Mouse (Mus musculus) limb, embryonic 12.5 days (tissue): ENCODE results near the gene Emcn. TPM values are rescaled to one million over a fixed set of nuclear protein-coding genes. Genes with fewer than 3 reads are reported as not detected.

Source experiments
- ATAC-seq: fragments of 200-750 bp; cut with Nextera tagmentation; 2 replicates; pipeline ENCODE4 v1.8.0; 2017; ENCODE audit warnings: low read depth, moderate TSS enrichment; ENCODE audit not compliant: insufficient number of reproducible peaks, insufficient read depth, low FRiP score, low TSS enrichment
- H3K27ac ChIP-seq: fragments of 300-500 bp; sonication (generic); 2 replicates; pipeline ENCODE4 v1.5.1; 2016; ENCODE audit warnings: mild to moderate bottlenecking, moderate library complexity
- H3K27me3 ChIP-seq: fragments of 300-500 bp; sonication (generic); 2 replicates; pipeline ENCODE4 v1.6.1; 2016; ENCODE audit warnings: mild to moderate bottlenecking, moderate library complexity
- H3K36me3 ChIP-seq: fragments of 300-500 bp; sonication (generic); 2 replicates; pipeline ENCODE4 v1.6.1; 2016; ENCODE audit warnings: mild to moderate bottlenecking, moderate library complexity
- H3K4me1 ChIP-seq: fragments of 300-500 bp; sonication (generic); replicated peaks from 2 replicates; pipeline ENCODE4 v1.6.1; 2016
- H3K4me2 ChIP-seq: fragments of 300-500 bp; sonication (generic); 2 replicates; pipeline ENCODE4 v1.6.1; 2016; ENCODE audit warnings: mild to moderate bottlenecking, moderate library complexity
- H3K4me3 ChIP-seq: fragments of 300-500 bp; sonication (generic); replicated peaks from 2 replicates; pipeline ENCODE4 v1.5.1; 2016; ENCODE audit warnings: mild to moderate bottlenecking
- H3K9ac ChIP-seq: fragments of 300-500 bp; sonication (generic); replicated peaks from 2 replicates; pipeline ENCODE4 v1.6.1; 2016; ENCODE audit warnings: mild to moderate bottlenecking, moderate library complexity
- H3K9me3 ChIP-seq: fragments of 300-500 bp; sonication (generic); 2 replicates; pipeline ENCODE4 v1.6.1; 2016; ENCODE audit warnings: mild to moderate bottlenecking, moderate library complexity
- WGBS: fragments of 180-500 bp; shearing (Covaris S2); methylation state at CpG from one replicate; pipeline ENCODE4 v1.1.7; 2016; 5-methylcytosine and 5-hydroxymethylcytosine counted together
- polyA plus RNA-seq: library from polyadenylated mRNA; unstranded; fragments of >200 nt; fragmentation: Nextera tagmentation; extraction: Ambion mirVana; gene quantifications from 2 replicates; pipeline ENCODE4 v1.2.1, GENCODE M21; 2016

The Emcn gene
- 23.0 and 26.3 TPM in 2 replicates for polyA plus RNA-seq

GRCm38 (mm10) chr3:137340938-137341337 lies at the start of gene Emcn:
Gene Emcn (plus strand): TSS chr3:137341067.
- Histone ChIP-seq H3K27me3 (no peaks in the 10 kb centered on the region), H3K4me2 (no peak within 1 kb of the TSS), H3K9ac (no peak within 1 kb of the TSS), H3K27ac (no peak within 1 kb of the TSS), H3K4me1 (no peaks in the 10 kb centered on the region), H3K4me3 (no peak within 1 kb of the TSS), H3K9me3 (no peaks in the 10 kb centered on the region), H3K36me3 (no peaks in the 10 kb centered on the region)
- no peak for ATAC-seq
- WGBS = 69% methylated on average over 8 of the region's 8 CpGs

- no peak overlapping the region for H3K27ac ChIP-seq
- no peaks in the 10 kb centered on the region; the same call in 1 of the 2 replicates for H3K4me1 ChIP-seq
- no peak overlapping the region for H3K4me2 ChIP-seq
- 85% methylated on average over 6 of the region's 6 CpGs for WGBS
- no peak overlapping the region for H3K4me3 ChIP-seq
- H3K27me3 ChIP-seq = 0 out of 2 replicates have a peak, but pooled peaks cover 4% of the 10 kb centered on the region
- no peaks in the 10 kb centered on the region for H3K9me3 ChIP-seq
- no peak for ATAC-seq
- no peaks in the 10 kb centered on the region for H3K36me3 ChIP-seq
- no peak overlapping the region for H3K9ac ChIP-seq
Measured at GRCm38 (mm10) chr3:137293174-137293591, 47.7 kb upstream of the Emcn start.

DNA sequence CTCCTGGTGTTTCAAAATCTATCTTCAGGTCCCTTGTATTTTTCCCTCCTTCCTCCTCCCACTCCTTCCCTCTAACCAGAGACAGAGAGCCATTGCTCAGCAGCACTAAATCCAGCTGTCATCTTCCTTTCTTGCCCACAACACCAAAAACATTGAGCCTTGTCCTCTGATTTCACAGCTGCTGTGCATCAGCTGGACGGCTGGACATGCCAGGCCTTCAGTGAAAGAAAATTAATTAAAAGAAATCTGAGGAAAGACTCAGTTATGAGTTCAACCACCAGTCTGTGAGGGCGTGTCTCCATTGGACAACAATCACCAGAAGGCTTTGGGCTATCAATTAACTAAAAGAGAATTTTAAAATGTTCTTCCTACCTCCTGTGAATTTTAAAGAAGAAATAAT lies 42.6 kb upstream of the Emcn start:
- ATAC-seq = no peak
- no peak overlapping the region for H3K27ac ChIP-seq

DNA sequence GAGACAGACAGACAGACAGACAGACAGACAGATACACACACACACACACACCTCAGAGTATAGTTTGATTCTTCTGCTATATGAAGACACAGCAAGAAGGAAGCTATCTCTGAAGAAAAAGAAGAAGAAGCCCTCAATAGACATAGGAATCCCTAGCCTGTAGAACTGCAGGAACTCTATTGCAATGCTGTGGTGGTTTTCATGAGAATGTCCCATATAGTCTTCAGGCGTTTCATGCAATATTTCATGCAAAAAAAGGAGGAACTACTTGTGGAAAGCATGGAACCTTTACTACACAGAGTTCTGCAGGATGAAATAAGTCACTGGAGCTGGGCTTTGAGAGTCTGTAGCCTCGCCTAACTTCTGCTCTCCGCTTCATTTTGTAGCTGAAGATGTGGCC lies 40.7 kb upstream of the Emcn start:
- Histone ChIP-seq H3K4me2 (no peak overlapping the region), H3K27ac (no peak overlapping the region), H3K36me3 (no peaks in the 10 kb centered on the region), H3K9me3 (no peaks in the 10 kb centered on the region), H3K4me3 (no peak overlapping the region), H3K9ac (no peak overlapping the region), H3K27me3 (peaks cover 6% of the 10 kb centered on the region; the same call in 1 of the 2 replicates), H3K4me1 (no peaks in the 10 kb centered on the region)
- WGBS = 86% methylated on average over 3 of the region's 3 CpGs
- ATAC-seq = no peak

More for the DNA sequence above, 42.6 kb upstream of the Emcn start:
- Histone ChIP-seq H3K4me2 (no peak overlapping the region), H3K36me3 (no peaks in the 10 kb centered on the region), H3K4me1 (no peaks in the 10 kb centered on the region), H3K27me3 (peaks cover 8% of the 10 kb centered on the region; the same call in 1 of the 2 replicates), H3K4me3 (no peak overlapping the region), H3K9ac (no peak overlapping the region), H3K9me3 (no peaks in the 10 kb centered on the region)
- WGBS = 74% methylated on average over 2 of the region's 2 CpGs

DNA sequence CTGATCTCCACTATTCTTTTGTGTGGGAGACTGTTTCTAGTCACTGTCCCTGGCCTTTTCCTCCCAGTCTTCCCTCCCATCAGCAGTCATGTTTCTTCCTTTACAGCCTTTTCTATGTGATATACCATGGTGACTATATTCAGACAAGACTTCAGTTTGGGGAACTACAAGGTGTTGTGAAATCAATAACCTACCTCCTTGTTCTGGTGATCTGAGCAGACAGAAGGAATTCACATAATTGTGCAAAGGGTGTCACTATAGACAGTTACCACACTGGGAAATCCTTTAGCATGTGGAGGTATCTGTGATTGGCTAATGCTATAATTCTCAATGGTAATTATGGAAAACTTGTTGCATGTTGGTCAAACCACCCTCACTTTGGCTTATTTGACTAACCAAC lies 39.7 kb upstream of the Emcn start:
- no peak for ATAC-seq
- H3K4me3 ChIP-seq = no peak overlapping the region
- no peaks in the 10 kb centered on the region for H3K36me3 ChIP-seq
- H3K9ac ChIP-seq = no peak overlapping the region
- no peak overlapping the region for H3K4me2 ChIP-seq
- H3K9me3 ChIP-seq = no peaks in the 10 kb centered on the region
- H3K4me1 ChIP-seq = no peaks in the 10 kb centered on the region
- no peak overlapping the region for H3K27ac ChIP-seq
- H3K27me3 ChIP-seq = peaks cover 6% of the 10 kb centered on the region; the same call in 1 of the 2 replicates

- 85% methylated on average over 4 of the region's 4 CpGs for WGBS
- no peak overlapping the region for H3K4me2 ChIP-seq
Measured at GRCm38 (mm10) chr3:137302804-137303203, 38.1 kb upstream of the Emcn start.

GRCm38 (mm10) chr3:137309959-137310358 lies 30.9 kb upstream of the Emcn start:
- Histone ChIP-seq H3K9ac (no peak overlapping the region), H3K4me2 (no peak overlapping the region), H3K9me3 (no peaks in the 10 kb centered on the region), H3K36me3 (no peaks in the 10 kb centered on the region), H3K4me3 (no peak overlapping the region), H3K27me3 (no peaks in the 10 kb centered on the region), H3K27ac (no peak overlapping the region), H3K4me1 (no peaks in the 10 kb centered on the region)
- ATAC-seq = no peak

More at GRCm38 (mm10) chr3:137302804-137303203, 38.1 kb upstream of the Emcn start:
- no peak for ATAC-seq
- H3K9me3 ChIP-seq = no peaks in the 10 kb centered on the region
- no peaks in the 10 kb centered on the region for H3K4me1 ChIP-seq
- H3K27ac ChIP-seq = no peak overlapping the region
- H3K4me3 ChIP-seq = no peak overlapping the region
- no peak overlapping the region for H3K9ac ChIP-seq
- no peaks in the 10 kb centered on the region for H3K36me3 ChIP-seq
- H3K27me3 ChIP-seq = peaks cover 6% of the 10 kb centered on the region; the same call in 1 of the 2 replicates

GRCm38 (mm10) chr3:137312540-137312939 lies 28.3 kb upstream of the Emcn start:
- Histone ChIP-seq H3K4me1 (no peaks in the 10 kb centered on the region), H3K9me3 (no peaks in the 10 kb centered on the region), H3K36me3 (no peaks in the 10 kb centered on the region), H3K4me2 (no peak overlapping the region), H3K27ac (no peak overlapping the region), H3K27me3 (no peaks in the 10 kb centered on the region), H3K4me3 (no peak overlapping the region), H3K9ac (no peak overlapping the region)
- no peak for ATAC-seq
- 69% methylated on average over 3 of the region's 3 CpGs for WGBS

DNA sequence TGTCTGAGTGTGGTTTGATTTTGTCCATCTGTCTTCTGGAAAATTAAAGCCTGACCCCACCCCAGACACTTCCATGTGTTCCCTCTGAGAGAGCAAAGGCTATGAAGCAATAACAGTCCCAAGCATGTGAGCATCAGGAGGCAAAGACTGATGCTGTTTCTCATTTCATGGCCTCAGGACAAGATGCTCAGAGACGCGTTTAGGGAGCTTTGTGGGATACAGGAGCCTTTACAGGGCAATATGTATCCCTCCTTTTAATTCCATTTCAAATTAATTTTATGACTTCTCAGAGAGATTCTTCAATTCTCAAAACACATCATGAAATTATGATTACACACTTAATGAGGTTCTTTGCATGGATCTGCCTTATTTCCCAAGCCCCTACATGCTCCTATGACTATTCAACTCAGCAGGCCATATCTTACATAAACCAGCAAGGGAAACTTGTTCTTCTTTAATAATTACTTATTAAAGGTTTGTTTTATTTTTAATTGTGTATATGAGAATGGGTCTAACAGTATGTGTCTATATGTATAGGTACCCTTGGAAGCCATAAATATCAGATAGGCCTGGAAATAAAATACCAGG lies 27.0 kb upstream of the Emcn start:
- Histone ChIP-seq H3K4me1 (no peaks in the 10 kb centered on the region), H3K36me3 (no peaks in the 10 kb centered on the region), H3K9ac (no peak overlapping the region), H3K4me2 (no peak overlapping the region), H3K27ac (no peak overlapping the region), H3K4me3 (no peak overlapping the region), H3K9me3 (no peaks in the 10 kb centered on the region), H3K27me3 (no peaks in the 10 kb centered on the region)
- 68% methylated on average over 2 of the region's 2 CpGs for WGBS
- no peak for ATAC-seq

DNA sequence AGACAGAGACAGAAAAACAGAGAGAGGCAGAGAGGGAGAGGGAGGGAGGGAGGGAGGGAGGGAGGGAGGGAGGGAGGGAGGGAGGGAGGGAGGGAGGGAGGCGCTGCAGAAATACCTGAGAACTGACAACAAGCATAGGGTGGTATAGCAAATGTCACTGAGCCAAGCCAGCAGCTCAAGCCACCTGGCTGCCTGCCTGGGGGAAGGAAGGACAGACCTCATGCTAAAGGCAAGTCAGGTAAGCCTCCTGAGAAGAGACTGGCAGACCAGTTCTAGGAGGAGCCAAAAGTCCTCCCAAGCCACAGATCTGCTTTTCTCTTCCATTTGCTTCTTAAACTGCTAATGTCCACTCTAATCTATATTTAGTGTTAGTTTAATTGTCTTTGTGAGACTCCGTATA lies 22.5 kb upstream of the Emcn start:
- Histone ChIP-seq H3K4me3 (no peak overlapping the region), H3K27me3 (no peaks in the 10 kb centered on the region), H3K9me3 (no peaks in the 10 kb centered on the region), H3K4me1 (no peaks in the 10 kb centered on the region), H3K9ac (no peak overlapping the region), H3K36me3 (no peaks in the 10 kb centered on the region), H3K4me2 (no peak overlapping the region), H3K27ac (no peak overlapping the region)
- WGBS = 79% methylated on average over 2 of the region's 2 CpGs
- ATAC-seq = no peak

- no peak overlapping the region for H3K9ac ChIP-seq
- H3K4me1 ChIP-seq = no peaks in the 10 kb centered on the region
- H3K27me3 ChIP-seq = no peaks in the 10 kb centered on the region
- H3K27ac ChIP-seq = no peak overlapping the region
- 67% methylated on average over 1 of the region's 1 CpGs for WGBS
- H3K9me3 ChIP-seq = no peaks in the 10 kb centered on the region
- no peak overlapping the region for H3K4me3 ChIP-seq
- no peak overlapping the region for H3K4me2 ChIP-seq
- no peak for ATAC-seq
- H3K36me3 ChIP-seq = no peaks in the 10 kb centered on the region
Measured at GRCm38 (mm10) chr3:137319950-137320349, 20.9 kb upstream of the Emcn start.

GRCm38 (mm10) chr3:137322304-137322703 lies 18.6 kb upstream of the Emcn start:
- Histone ChIP-seq H3K9ac (no peak overlapping the region), H3K9me3 (no peaks in the 10 kb centered on the region), H3K4me1 (no peaks in the 10 kb centered on the region), H3K4me2 (no peak overlapping the region), H3K27me3 (no peaks in the 10 kb centered on the region), H3K27ac (no peak overlapping the region), H3K4me3 (no peak overlapping the region), H3K36me3 (no peaks in the 10 kb centered on the region)
- ATAC-seq = no peak
- WGBS = 66% methylated on average over 12 of the region's 12 CpGs
